11 mouse cellular contexts compared by ENCODE assay signal in genomic region chr3:56475529-56476527, GRCm38 (mm10).
A peak's percentile ranks its signal among the peaks of the same experiment; 100 is the strongest.
DNase-seq lines count a peak whose midpoint lies in the region; ATAC-seq and TF ChIP-seq lines count a peak whose summit lies in the region.
"Had no signal": no experiment of that assay in that cellular context is flagged by ENCODE, and none has a peak within 500 bp of the region (broad histone marks: within the 10 kb centered on the region; RNA-seq: fewer than 3 reads in every experiment).

No protein-coding gene starts in this region.

- H3K4me3 ChIP-seq in hindbrain, embryonic 10.5 days = no peak overlapping the region
- H3K4me3 ChIP-seq in hindbrain, embryonic 11.5 days (ENCODE audit: low read depth, low read length) = no peak overlapping the region
- H3K4me3 ChIP-seq in hindbrain, embryonic 15.5 days = no peak overlapping the region
- H3K4me3 ChIP-seq in heart, embryonic 11.5 days (ENCODE audit: low read depth, low read length) = no peak overlapping the region
- H3K4me3 ChIP-seq in lung, adult 2 months (replicated peaks; ENCODE audit: extremely low read depth, low read depth, low read length) = no peak overlapping the region
- H3K4me3 ChIP-seq in heart, embryonic 12.5 days = no peak overlapping the region
- H3K4me3 ChIP-seq: embryonic facial prominence, embryonic 15.5 days; lung, embryonic 15.5 days had no signal

- H3K4me1 ChIP-seq in hindbrain, embryonic 10.5 days (replicated peaks) = peaks cover 24% of the 10 kb centered on the region
- H3K4me1 ChIP-seq in hindbrain, embryonic 11.5 days (replicated peaks; ENCODE audit: control insufficient read depth, insufficient read depth, low read length) = peaks cover 2% of the 10 kb centered on the region; the same call in 1 of the 2 replicates
- peaks cover 17% of the 10 kb centered on the region for H3K4me1 ChIP-seq in hindbrain, embryonic 15.5 days (replicated peaks)
- no peaks in the 10 kb centered on the region for H3K4me1 ChIP-seq in heart, embryonic 11.5 days (ENCODE audit: control insufficient read depth, insufficient read depth, low read length)
- H3K4me1 ChIP-seq in lung, adult 2 months (ENCODE audit: control insufficient read depth, insufficient read depth, low read length) = no peaks in the 10 kb centered on the region
- H3K4me1 ChIP-seq in heart, embryonic 12.5 days (replicated peaks) = 0 out of 2 replicates have a peak, but pooled peaks cover 5% of the 10 kb centered on the region
- H3K4me1 ChIP-seq: lung, embryonic 15.5 days had no signal

- no peak for TF ChIP-seq CTCF in lung, adult 2 months (IDR thresholded peaks at IDR 0.05; ENCODE audit: insufficient read depth, low read length)

- no peak for TF ChIP-seq POLR2A in lung, adult 2 months (IDR thresholded peaks at IDR 0.05; ENCODE audit: borderline replicate concordance, extremely low read depth, low read depth, low read length)

- no peak overlapping the region for H3K9ac ChIP-seq in hindbrain, embryonic 11.5 days (ENCODE audit: low read depth, low read length)
- no peak overlapping the region for H3K9ac ChIP-seq in hindbrain, embryonic 15.5 days
- H3K9ac ChIP-seq in heart, embryonic 11.5 days (ENCODE audit: low read depth, low read length) = no peak overlapping the region
- H3K9ac ChIP-seq in heart, embryonic 12.5 days = no peak overlapping the region
- H3K9ac ChIP-seq: embryonic facial prominence, embryonic 15.5 days; lung, embryonic 15.5 days had no signal

- no peak for ATAC-seq in hindbrain, embryonic 11.5 days (ENCODE audit: low FRiP score)
- ATAC-seq in hindbrain, embryonic 15.5 days (ENCODE audit: low FRiP score, low read depth) = no peak
- ATAC-seq in heart, embryonic 11.5 days (replicated peaks; ENCODE audit: insufficient number of reproducible peaks, low FRiP score, low TSS enrichment) = no peak
- ATAC-seq in heart, embryonic 12.5 days (ENCODE audit: insufficient number of reproducible peaks, low FRiP score) = no peak

- DNase-seq in hindbrain, embryonic 10.5 days (ENCODE audit: low spot score) = no peak
- DNase-seq in hindbrain, embryonic 11.5 days (ENCODE audit: low spot score) = no peak
- DNase-seq in left cerebral cortex, postnatal 4 days = peak; percentile 69
- peak; percentile 17 for DNase-seq in right cerebral cortex, postnatal 25 days
- no peak for DNase-seq in lung, adult 2 months
- DNase-seq: kidney, postnatal 25 days had no signal

- H3K27me3 ChIP-seq in hindbrain, embryonic 10.5 days (ENCODE audit: insufficient read depth, poor library complexity, severe bottlenecking) = no peaks in the 10 kb centered on the region
- no peaks in the 10 kb centered on the region for H3K27me3 ChIP-seq in hindbrain, embryonic 11.5 days (ENCODE audit: control insufficient read depth, insufficient read depth, low read length)
- H3K27me3 ChIP-seq in hindbrain, embryonic 15.5 days = no peaks in the 10 kb centered on the region
- H3K27me3 ChIP-seq in heart, embryonic 11.5 days (ENCODE audit: control insufficient read depth, insufficient read depth, low read length) = no peaks in the 10 kb centered on the region
- no peaks in the 10 kb centered on the region for H3K27me3 ChIP-seq in heart, embryonic 12.5 days (replicated peaks)
- H3K27me3 ChIP-seq: embryonic facial prominence, embryonic 15.5 days; lung, embryonic 15.5 days had no signal

- 63% methylated on average over 3 of the region's 3 CpGs for WGBS in hindbrain, embryonic 10.5 days
- 66% methylated on average over 3 of the region's 3 CpGs for WGBS in hindbrain, embryonic 11.5 days
- 33% methylated on average over 3 of the region's 3 CpGs for WGBS in hindbrain, embryonic 15.5 days
- WGBS in heart, embryonic 11.5 days (ENCODE audit: insufficient replicate concordance) = 57% methylated on average over 3 of the region's 3 CpGs
- WGBS in lung, adult 2 months = 54% methylated on average over 3 of the region's 3 CpGs
- WGBS in heart, embryonic 12.5 days = 62% methylated on average over 3 of the region's 3 CpGs

- peak overlapping the region; percentile 63; the same call in 1 of the 2 replicates for H3K27ac ChIP-seq in hindbrain, embryonic 10.5 days
- no peak overlapping the region for H3K27ac ChIP-seq in hindbrain, embryonic 11.5 days (ENCODE audit: low read depth, low read length)
- peak overlapping the region; percentile 59 for H3K27ac ChIP-seq in hindbrain, embryonic 15.5 days (replicated peaks)
- no peak overlapping the region for H3K27ac ChIP-seq in heart, embryonic 11.5 days (ENCODE audit: low read depth, low read length)
- no peak overlapping the region for H3K27ac ChIP-seq in heart, embryonic 12.5 days (ENCODE audit: poor library complexity, severe bottlenecking)
- H3K27ac ChIP-seq: embryonic facial prominence, embryonic 15.5 days; lung, embryonic 15.5 days had no signal

- intact Hi-C loops in left cerebral cortex, postnatal 4 days (cut with DNase I) = no loop called here

- no peaks in the 10 kb centered on the region for H3K36me3 ChIP-seq in hindbrain, embryonic 10.5 days
- no peaks in the 10 kb centered on the region for H3K36me3 ChIP-seq in hindbrain, embryonic 11.5 days (ENCODE audit: control insufficient read depth, insufficient read depth, low read length)
- H3K36me3 ChIP-seq in hindbrain, embryonic 15.5 days = no peaks in the 10 kb centered on the region
- no peaks in the 10 kb centered on the region for H3K36me3 ChIP-seq in heart, embryonic 11.5 days (ENCODE audit: control insufficient read depth, insufficient read depth, low read length)
- H3K36me3 ChIP-seq in heart, embryonic 12.5 days = no peaks in the 10 kb centered on the region
- H3K36me3 ChIP-seq: embryonic facial prominence, embryonic 15.5 days; lung, embryonic 15.5 days had no signal

- H3K9me3 ChIP-seq in hindbrain, embryonic 10.5 days = no peaks in the 10 kb centered on the region
- no peaks in the 10 kb centered on the region for H3K9me3 ChIP-seq in hindbrain, embryonic 11.5 days (ENCODE audit: control insufficient read depth, low read length)
- H3K9me3 ChIP-seq in hindbrain, embryonic 15.5 days = no peaks in the 10 kb centered on the region
- no peaks in the 10 kb centered on the region for H3K9me3 ChIP-seq in heart, embryonic 11.5 days (replicated peaks; ENCODE audit: control insufficient read depth, low read length)
- 0 out of 2 replicates have a peak, but pooled peaks cover 3% of the 10 kb centered on the region for H3K9me3 ChIP-seq in heart, embryonic 12.5 days (replicated peaks)
- H3K9me3 ChIP-seq: embryonic facial prominence, embryonic 15.5 days; lung, embryonic 15.5 days had no signal

- H3K4me2 ChIP-seq in hindbrain, embryonic 11.5 days (replicated peaks; ENCODE audit: low read depth, low read length) = no peak overlapping the region
- no peak overlapping the region for H3K4me2 ChIP-seq in hindbrain, embryonic 15.5 days
- H3K4me2 ChIP-seq in heart, embryonic 11.5 days = no peak overlapping the region
- no peak overlapping the region for H3K4me2 ChIP-seq in heart, embryonic 12.5 days
- H3K4me2 ChIP-seq: embryonic facial prominence, embryonic 15.5 days; lung, embryonic 15.5 days had no signal

Comparison
In these comparisons a context has a peak if more than half of its experiments do, and no peak if none do; other contexts are left out.
1. H3K27ac ChIP-seq: peak in hindbrain, embryonic 10.5 days (single experiment) and hindbrain, embryonic 15.5 days (single experiment); none in hindbrain, embryonic 11.5 days (single experiment), heart, embryonic 11.5 days (single experiment) and heart, embryonic 12.5 days (single experiment).
2. DNase-seq: peak in left cerebral cortex, postnatal 4 days (single experiment) and right cerebral cortex, postnatal 25 days (single experiment); none in hindbrain, embryonic 10.5 days (single experiment), hindbrain, embryonic 11.5 days (single experiment) and lung, adult 2 months (single experiment).